Mouse (Mus musculus) neural tube, embryonic 10.5 days (tissue): ENCODE measurements around the gene Olfr686.

ENCODE experiments used
- DNase-seq: peaks from one replicate; pipeline ENCODE4 v3.0.0-alpha.2; 2017; ENCODE audit warnings: low spot score; ENCODE audit errors: extremely low spot score

Gene Olfr686

GRCm38 (mm10) chr7:105207385-105207784 is at the start of gene Olfr686:
Gene Olfr686, minus strand, starts transcription at chr7:105207485.
- no peak for DNase-seq

DNA sequence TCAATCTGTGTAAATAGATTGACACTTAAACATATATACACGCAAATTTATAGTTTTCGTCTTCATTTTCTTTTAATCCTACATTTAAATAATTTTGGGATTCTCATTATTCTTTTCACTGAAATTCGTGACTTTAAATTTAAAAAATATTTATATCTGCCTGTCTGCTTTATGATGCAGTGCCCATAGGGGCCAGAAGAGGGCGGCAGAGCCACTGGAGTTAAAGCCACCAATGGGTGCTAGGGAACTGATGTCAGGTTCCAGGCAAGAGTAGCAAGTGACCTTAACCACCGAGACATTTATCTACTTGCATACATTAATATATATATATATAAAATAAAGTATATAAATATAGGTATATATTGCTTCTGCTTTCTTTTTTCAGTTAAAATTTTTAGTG is 49.4 kb upstream of the Olfr686 start:
- DNase-seq = no peak

DNA sequence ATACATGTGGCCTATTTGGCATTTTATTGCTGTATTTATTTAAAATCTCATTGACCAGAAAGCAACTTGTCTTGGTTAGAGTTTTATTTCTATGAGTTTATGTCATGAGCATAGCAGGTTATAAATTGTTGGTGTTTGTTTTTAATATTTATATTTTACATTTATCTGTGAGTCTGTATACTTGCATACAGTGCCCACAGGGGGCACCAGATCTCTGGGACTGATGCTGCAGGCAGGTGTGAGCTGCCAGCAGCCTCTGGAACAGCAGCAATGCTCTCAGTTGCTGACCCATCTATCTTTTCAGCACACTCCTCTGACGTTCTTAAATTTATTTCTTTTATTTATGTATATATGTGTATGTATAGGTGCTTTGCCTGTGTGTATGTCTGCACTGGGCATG is 40.9 kb upstream of the Olfr686 start:
- no peak for DNase-seq

- no peak for DNase-seq
Observed at GRCm38 (mm10) chr7:105247671-105248070, 40.4 kb upstream of the Olfr686 start.

GRCm38 (mm10) chr7:105229386-105229785 is 22.1 kb upstream of the Olfr686 start:
- no peak for DNase-seq

DNA sequence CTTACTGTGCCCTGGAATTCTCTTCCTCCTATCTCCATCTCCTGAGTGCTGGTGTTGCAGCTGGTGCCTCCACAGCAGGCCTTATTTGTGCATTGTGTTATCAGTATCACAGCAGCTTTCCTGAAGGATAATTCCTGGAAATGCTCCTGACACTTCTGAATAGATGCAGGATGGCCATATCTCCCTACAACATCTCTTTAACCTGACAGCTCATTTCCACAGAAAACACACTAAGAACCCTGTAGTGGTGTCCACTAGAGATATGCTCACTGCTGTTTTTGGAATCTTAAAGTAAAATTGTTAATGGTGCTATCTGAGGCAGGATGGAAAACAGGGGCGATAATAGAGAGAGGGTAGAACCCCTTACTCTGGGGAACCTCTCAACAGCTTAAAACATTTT is 20.9 kb upstream of the Olfr686 start:
- no peak for DNase-seq

DNA sequence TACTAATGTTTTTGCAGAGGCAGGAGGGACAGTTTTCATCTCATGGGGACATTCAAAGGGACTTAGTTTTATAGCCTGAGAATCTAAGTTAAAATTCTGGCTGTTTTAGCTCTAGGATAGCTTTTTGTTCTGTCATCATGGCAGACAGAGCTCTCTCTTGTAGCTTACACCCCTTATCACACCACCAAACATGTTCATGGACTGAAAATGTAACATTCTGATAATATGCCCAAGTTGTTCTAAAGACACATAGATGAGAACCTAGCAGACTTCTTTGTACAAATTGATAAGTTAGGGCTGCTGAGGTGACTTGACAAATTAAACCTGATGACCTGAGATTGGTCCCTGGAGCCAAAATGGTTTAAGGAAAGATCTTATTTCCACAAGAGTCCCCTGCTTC is 19.4 kb upstream of the Olfr686 start:
- no peak for DNase-seq

DNA sequence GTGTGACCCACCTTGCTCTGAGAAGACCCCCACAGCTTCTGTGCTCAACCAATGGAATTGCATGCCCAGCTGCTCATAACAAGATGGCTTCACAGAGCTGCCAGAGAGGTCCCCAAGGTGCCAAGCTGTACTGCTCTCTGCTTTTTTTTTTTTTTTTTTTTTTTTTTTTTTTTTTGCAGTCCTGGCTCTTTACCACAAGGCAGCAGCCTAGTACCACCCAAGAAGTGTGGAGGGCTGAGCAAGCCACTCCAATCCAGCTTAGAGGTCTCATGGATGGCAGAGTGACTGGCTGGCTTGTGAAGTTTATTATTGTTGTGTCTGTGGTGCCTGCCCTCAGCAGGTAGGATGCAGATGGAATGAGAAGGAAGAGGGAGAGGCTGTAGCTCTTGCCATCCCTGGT is 18.8 kb upstream of the Olfr686 start:
- DNase-seq = no peak

- DNase-seq = no peak
Observed at GRCm38 (mm10) chr7:105218281-105218680, 11.0 kb upstream of the Olfr686 start.

DNA sequence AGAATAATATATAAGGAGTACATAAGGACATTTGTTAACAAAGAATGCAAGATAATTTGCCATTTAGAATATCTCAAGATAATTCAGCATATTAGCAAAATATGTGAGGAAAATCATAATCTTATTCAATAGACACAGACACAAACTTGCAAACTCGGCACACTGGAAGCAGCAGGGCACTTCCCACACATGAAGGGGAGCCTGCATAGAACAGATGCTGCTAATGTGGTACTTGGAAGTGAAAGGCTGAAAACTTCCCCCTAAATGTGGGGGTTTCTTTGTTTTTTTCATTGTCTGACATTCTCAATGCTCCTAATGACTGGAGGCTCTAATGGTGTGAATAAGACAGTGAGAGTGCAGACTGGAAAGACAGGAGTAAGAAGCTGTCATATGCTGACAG is 7.5 kb upstream of the Olfr686 start:
- DNase-seq = no peak

DNA sequence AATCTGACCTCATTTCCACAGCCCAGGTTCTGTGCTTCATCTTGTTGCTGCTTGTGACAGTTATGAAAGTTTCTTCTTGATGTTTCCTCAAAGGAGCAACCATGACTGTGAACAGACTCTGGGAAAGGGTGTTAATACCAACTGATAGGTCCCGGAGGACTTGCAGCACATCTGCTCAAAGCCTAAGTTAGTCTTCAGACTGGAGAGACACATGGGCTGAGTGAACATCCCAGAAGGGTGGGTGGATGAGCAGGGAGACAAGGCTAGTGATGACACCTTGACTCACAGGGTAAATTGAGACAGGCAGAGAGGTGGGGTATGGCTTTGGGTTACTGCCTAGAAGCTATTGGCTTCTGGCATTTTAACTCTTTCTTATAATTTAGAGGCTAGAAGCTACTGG is 21.4 kb downstream of the Olfr686 start, which contains the start of gene Olfr685:
Olfr685 (minus strand) TSS at position 101 of the 400 bp plus-strand sequence.
- DNase-seq = no peak

GRCm38 (mm10) chr7:105170773-105171172 is 36.5 kb downstream of the Olfr686 start:
- no peak for DNase-seq

GRCm38 (mm10) chr7:105163553-105163952 is 43.7 kb downstream of the Olfr686 start, which contains the start of gene Olfr684:
Gene Olfr684, minus strand, starts transcription at chr7:105163653.
- DNase-seq = no peak
